Mouse (Mus musculus) right cerebral cortex, postnatal 25 days (tissue): ENCODE measurements around the gene Gm21103.
A peak's percentile ranks its signal among the peaks of the same experiment; 100 is the strongest.
"Not testable (repeated sequence)": the region's sequence is repeated elsewhere in the genome, so short reads cannot be mapped to it uniquely, and the experiment has no call there.

Experiments used
- DNase-seq: peaks from one replicate; pipeline ENCODE4 v3.0.0; 2022

Gm21103 gene

GRCm38 (mm10) chr14:6304743-6305142 is at the start of gene Gm21103:
TSS of gene Gm21103 (minus strand) at chr14:6304843.
- DNase-seq: not testable (repeated sequence)

DNA sequence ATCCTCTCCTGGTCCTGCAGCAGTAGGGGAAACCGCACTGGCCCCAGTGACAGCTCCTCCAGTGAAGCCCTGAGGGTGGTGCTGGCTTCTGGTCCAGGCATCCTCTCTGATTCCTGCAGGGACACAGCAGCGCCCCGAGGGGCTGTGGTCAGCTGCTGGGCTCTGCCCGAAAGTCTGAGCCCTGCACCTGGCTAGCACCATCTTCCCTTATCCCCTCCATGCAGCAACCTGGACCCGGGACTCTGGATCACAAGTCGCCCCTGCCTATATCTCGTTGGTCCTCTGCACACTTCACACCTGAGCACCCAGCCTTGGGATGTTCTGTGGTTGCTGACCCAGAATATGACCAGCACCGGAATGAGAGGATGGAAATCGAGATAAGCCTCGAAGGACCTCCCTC is 38.9 kb upstream of the Gm21103 start, which contains the start of gene Gm3618:
Gm3618 (minus strand) TSS at position 101 of the 400 bp plus-strand sequence.
- DNase-seq: not testable (repeated sequence)

GRCm38 (mm10) chr14:6286931-6287715 is 17.5 kb downstream of the Gm21103 start, which contains the start of gene Gm3411:
TSS of gene Gm3411 (minus strand) at chr14:6287250.
- DNase-seq: peak; percentile 36
